Mouse (Mus musculus): ENCODE data around the gene Nipa2.
"Not testable (repeated sequence)": the region's sequence is repeated elsewhere in the genome, so short reads cannot be mapped to it uniquely, and the experiment has no call there.

The Nipa2 gene

GRCm38 (mm10) chr7:55938341-55938740 lies 23.9 kb downstream of the Nipa2 start:
- in situ Hi-C loops (cut with MboI, MseI), result no loop called here

DNA sequence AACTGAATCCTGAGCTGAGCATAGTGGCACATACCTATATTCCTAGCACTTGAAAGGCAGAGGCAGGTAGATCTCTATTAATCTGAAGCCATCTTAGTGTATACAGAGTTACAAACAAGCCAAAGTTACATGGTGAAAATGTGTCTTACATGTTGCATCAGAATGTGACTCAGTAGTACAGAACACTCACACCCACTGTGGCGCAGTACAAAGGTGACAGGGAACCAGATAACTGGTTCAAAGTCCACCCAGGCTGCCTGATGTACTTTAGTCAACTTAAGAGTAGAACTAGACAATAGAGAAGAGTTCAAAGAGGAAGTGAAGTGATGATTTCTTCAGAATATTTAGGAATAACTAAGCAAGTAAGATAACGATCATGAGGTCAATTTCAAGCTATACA lies 27.3 kb downstream of the Nipa2 start:
- in situ Hi-C loops (cut with MboI, MseI), result no loop called here

- in situ Hi-C loops (cut with MboI, MseI), result no loop called here
Measured at GRCm38 (mm10) chr7:55928649-55929048, 33.6 kb downstream of the Nipa2 start.

- in situ Hi-C loops (cut with MboI, MseI), result no loop called here
Measured at GRCm38 (mm10) chr7:55927262-55927661, 35.0 kb downstream of the Nipa2 start.

DNA sequence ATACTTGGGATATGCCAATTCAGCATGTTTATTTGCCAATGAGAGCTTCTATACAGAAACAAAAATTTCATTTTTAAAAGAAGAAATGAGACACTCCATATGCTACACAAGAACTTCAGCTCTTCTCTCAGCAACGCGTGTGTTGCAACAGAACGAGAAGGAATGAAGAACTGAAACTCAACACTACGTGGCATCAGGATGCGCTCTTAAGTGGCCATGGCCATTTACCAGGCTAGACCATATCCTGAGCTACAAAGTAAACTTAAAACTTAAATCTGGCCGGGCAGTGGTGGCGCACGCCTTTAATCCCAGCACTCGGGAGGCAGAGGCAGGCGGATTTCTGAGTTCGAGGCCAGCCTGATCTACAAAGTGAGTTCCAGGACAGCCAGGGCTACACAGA lies 43.9 kb downstream of the Nipa2 start:
- in situ Hi-C loops (cut with MboI, MseI), result not testable (repeated sequence)

GRCm38 (mm10) chr7:55912118-55912517 lies 50.2 kb downstream of the Nipa2 start:
- in situ Hi-C loops (cut with MboI, MseI), result no loop called here

DNA sequence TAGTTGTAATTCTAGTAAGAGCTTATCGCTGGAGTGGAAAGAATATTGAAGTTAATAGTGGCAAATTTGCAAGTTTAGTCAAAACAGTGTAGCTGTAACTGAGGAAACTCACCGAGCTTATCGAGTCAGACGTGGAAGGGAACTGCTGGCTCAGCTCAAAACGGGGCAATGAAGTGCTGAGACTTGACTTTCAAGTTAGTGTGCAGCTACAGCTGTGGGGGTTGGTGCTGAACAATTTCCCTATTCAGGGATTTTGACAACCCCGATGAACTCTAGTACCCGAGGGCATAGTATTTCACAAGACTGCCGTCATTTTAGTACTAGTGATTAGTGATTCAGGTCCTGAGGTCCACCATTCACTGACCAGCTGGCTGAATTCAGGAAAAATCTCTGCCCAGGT lies 50.9 kb downstream of the Nipa2 start:
- in situ Hi-C loops (cut with MboI, MseI), result no loop called here

GRCm38 (mm10) chr7:55910356-55910755 lies 51.9 kb downstream of the Nipa2 start:
- in situ Hi-C loops (cut with MboI, MseI), result no loop called here

DNA sequence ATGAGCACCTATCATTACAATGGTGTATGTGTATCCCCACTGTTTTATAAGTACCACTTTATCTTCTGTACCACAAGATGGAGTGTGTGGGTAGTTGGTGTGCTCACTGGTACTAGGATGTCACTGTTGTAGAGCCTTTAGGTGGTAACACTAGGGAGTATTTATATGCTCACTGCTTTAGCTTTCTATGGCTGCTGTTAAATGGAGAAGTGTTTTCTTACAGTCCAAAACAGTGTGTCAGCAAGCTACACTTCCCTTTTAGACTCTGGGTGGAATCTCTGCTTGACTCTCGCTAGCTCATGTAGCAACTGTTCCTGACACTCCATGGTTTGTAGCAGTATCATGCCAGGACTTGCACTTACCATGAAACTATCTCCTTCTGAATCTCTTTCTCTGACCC lies 52.8 kb downstream of the Nipa2 start:
- in situ Hi-C loops (cut with MboI, MseI), result no loop called here

- in situ Hi-C loops (cut with MboI, MseI), result no loop called here
Measured at GRCm38 (mm10) chr7:55905449-55905848, 56.8 kb downstream of the Nipa2 start.

DNA sequence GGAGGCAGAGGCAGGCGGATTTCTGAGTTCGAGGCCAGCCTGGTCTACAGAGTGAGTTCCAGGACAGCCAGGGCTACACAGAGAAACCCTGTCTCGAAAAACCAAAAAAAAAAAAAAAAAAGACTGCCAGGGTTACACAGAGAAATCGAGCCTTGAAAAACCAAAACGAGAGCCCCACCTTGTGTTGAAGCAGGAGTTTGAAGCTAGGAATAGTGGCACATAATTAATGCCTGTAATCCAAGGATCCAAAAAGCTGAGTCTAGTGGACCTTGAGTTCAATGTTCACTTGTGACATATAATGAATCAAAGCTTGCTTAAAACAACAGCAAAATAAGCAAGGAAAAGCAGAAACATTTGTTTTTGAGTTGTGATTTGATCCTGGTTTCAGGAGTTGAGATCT lies 58.5 kb downstream of the Nipa2 start:
- in situ Hi-C loops (cut with MboI, MseI), result no loop called here

DNA sequence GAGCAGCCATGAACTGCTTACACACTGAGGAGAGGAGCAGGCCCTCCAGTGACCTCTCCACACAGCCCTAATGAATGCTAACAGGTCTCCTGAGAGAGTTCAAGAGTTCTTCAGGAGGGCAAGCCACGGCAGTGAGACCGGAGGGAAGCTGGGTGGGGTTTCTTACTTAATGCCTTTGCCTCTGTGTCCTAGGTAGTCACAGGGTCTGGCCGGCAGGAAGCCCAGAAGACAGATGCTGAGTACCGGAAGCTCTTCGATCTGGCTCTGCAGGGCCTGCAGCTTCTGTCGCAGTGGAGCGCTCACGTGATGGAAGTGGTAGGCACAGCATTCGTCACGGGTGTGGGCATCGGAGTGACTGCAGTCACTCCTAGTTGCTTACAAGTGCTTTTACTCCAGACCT lies 70.5 kb downstream of the Nipa2 start:
- in situ Hi-C loops (cut with MboI, MseI), result no loop called here

DNA sequence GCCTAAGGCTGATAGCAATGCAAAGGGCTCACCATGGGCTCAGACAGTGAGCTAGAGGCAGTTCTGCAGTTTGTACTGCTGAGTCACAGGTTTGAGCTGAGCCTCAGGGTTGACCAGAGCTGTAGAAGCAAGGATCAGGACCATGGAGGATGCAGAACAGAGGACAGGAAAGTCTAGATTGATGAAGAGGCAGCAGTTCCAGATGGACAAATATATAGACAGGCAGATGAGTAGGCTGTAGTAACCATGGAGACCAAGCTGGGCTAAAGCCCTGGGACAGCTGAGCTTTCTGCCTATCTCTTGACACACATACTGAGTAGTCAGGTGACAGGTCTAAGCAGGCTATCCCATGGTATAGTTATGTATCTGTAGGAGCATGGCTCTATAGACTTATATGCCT lies 71.5 kb downstream of the Nipa2 start:
- in situ Hi-C loops (cut with MboI, MseI), result no loop called here

DNA sequence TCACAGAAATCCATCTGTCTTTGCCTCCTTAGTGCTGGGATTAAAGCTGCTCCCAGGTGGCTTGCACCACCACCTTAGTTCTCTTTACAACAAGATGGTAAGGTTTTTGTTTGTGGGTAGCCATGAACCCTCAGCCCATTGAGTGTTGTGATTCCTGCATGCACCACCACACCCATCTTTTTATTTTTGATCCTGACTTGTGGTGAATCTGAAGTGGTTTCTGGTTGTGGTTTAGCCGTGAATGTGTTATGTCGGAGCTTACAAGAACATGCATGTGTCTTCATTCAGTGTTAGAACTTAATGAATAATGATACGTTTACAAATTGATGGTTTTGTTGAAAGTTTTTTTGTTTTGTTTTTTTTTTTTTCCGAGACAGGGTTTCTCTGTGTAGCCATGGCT lies 72.3 kb downstream of the Nipa2 start:
- in situ Hi-C loops (cut with MboI, MseI), result no loop called here

GRCm38 (mm10) chr7:55888603-55889002 lies 73.7 kb downstream of the Nipa2 start:
- in situ Hi-C loops (cut with MboI, MseI), result no loop called here

Data from regulatory T cell (primary cell).